Mouse (Mus musculus) embryo, embryonic 9.5 days (tissue): ENCODE data around the gene Lrrc1.

ENCODE experiments used
- DNase-seq: peaks from one replicate; pipeline ENCODE4 v3.0.0-alpha.2; 2017; ENCODE audit errors: extremely low spot score

Lrrc1 gene

DNA sequence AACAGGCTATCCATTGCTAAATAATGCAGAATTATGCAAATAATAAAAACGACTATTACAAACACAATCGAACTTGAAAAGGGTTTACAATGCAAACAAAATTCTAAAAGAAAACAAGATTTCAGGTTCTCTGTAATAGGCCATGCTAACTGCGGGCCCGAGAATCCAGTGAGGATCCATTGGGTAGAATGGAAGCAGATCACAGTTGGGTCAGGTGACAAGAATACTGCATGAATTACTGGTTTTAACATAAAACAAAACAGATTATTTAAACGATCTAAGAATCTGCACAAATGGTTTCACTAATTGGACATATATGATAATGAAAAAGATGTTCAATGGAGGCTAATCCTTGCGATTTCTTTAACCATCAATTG lies 42.5 kb downstream of the Lrrc1 start:
- no peak for DNase-seq

DNA sequence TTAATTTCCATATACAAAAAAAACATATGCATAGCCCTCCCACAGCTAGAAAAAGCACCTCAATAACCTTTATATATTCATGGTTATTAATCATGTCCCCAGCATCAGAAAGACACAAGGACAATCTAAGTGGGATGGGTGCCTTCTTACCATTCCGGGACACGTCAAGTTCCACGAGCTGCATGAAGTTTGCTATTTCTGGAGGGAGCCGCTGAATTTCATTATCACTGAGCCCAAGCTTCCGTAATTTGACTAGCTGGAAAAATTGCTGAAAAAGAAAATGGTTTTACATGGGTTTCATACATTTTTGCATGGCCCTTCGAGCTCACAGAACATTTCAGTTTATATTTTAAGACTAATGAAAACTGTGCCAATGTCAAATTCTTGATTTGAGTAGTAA lies 45.6 kb downstream of the Lrrc1 start:
- DNase-seq: no peak

DNA sequence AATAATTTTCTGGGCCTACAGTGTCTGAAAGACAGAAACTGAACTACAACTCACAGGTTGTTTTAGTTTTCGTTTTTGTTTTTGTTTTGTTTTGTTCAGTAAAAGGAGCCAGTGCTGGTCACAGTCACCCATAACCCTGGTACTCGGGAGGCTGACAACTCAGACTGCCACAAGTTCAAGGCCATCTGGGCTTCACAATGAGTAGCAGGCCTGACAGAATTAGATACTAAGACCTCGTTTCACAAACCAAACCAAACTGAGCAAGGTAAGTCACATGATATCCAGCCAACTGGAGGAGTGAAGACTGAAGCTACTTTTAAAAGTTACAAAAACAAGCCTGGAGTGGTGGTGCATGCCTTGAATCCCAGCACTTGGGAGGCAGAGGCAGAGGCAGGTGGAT lies 46.3 kb downstream of the Lrrc1 start:
- no peak for DNase-seq

DNA sequence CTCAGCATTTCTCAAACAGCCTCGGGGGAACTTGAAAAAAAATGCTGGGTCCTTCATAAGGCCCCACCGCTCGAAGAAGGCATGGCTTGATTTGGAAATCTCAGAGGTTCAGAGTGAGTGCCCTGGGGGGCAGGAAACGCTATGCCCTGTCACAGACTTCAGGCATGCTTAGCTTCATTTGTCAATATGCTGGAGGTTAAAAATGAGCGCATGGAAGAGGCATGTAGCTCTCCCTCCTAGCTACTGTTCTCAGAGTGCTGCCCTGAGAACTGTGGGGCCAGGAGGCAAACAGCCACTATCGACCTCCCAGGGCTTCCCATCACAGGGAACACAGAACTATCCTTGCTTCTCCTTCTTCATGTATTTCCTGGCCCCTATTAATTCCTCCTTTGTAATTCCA lies 47.5 kb downstream of the Lrrc1 start:
- DNase-seq: no peak

DNA sequence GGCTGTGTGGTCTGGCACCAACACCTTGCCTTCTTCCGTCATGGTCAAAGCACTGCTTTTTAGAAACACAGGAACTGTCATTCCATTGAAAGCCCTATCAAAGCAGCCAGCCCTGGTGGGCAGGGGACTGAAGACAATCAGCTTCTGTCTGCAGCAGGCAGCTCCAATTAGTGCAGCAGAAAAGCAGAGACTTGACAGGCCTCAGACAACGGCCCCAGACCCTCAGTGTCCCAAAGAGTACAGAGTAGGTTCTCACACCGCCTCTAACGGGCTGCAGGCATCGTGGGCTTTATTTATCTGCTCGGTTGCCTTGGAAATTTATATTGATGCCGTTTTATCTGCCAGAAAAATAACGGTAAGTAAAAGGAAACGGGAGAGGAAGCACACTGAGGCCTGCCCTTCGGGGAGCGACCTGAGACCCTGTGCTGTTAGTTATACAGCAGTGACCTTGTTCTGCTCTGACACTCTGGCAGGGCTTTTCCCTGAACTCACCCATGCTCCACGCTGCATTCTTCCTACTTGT lies 48.1 kb downstream of the Lrrc1 start:
- DNase-seq: peak; percentile 23

DNA sequence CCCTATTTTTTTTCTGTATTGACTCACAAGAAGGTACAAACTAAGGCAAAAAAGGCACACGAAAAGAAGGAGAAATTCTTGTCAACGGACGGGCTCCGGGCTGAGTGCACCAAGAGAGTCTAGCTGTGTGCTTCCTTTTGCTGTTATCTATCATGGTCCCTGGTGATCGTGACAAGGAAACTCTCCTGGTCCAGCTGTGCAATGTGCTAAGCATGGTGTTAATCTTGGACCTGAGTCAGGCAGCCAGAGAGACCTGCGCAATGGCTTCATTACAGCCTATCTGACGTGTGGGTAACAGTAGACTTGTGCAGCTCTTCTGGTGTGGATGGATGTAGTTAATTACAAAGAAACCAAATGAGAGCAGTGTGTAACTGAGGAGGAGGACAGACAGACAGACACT lies 50.4 kb downstream of the Lrrc1 start:
- DNase-seq: no peak

DNA sequence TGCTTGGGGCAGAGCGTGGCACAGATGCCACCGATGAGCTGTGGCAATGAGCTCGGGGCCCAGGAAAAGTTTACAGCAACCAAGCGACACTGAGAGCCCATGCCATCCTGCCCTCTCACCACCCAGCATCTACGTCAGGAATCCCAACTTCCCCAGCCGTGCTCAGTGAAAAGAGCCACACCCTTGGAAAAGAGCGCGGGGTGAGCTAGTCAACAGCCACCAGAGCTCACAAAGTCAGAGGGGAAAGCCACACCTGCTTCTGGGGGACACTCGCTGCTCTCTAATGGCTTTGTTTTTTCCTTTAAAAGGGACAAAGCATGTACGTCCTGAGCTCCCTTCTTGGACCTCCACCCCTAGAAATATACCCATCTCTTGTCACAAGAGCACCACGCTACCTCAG lies 56.1 kb downstream of the Lrrc1 start:
- no peak for DNase-seq

DNA sequence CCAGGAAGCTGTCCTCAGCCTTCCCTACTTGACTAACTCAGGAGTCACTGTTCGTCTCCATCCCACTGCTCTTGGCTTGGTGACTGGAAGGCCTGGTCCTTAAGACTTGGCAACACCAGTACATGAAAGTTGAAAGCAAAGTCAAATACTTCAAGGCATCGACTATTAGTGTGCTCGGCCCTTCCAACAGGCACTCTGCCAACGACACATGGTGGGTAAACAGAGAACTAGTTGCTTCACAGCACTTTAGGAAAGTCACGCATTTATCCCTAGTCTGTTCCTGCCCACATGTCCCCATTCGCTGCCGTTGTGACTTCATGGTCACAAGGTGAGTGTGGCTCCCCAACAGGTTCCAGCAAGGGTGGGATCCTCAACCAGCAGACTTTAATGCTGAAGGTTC lies 57.2 kb downstream of the Lrrc1 start:
- no peak for DNase-seq

DNA sequence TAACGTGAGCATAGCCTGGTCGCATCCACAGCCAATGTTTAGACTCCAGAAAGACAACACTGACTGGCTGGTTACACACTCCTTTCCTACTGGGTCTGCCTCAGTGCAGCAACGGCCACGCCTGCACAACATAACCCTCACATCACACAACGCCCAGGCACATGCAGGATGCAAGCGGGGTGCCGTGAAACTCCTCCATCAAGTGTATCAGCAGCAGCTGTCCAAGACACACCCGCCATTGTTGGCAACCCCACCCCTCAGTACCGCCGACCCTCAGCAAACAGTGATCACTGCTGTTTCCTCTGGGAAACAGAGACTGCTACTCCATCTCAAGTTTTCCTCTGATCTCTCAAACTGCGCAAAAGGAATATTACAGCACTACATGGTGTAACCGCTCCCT lies 58.8 kb downstream of the Lrrc1 start:
- DNase-seq: no peak

DNA sequence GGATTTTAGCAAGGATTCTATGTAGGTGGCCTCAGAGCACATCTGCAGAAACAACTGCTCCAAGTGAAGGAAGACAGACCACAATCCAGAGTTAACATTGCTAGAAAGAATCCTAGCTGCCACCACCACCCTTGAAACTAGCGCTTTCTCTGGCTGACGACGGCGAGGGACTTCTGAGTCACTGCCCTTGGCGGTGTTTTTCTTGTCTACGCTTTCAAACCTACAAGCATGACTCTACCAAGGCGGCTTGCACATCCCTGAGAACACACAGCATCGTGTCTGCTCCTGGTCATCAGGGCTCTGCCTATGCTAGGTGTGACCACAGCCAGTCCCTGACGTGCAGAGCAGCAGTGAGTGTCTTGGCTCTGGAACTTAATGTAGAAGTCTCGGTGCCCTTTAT lies 59.9 kb downstream of the Lrrc1 start:
- no peak for DNase-seq

DNA sequence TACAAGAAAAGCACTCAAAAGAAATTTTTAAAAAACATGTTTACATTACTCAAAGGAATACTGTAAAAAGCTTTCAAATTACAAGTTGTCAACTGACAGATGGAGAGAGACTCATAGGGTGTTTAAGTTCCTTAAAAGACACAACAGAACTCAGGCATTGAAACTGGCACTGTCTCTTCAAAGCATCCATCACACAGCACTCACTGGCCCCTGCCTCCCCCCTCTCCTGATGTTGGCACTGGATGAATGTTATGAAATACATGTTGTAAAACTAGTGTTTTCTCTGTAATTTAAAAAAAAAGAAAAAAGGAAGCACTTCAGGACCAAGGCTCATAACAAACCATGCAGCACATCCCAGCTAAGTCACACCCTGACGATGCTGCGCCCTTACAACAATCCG lies 61.1 kb downstream of the Lrrc1 start:
- no peak for DNase-seq

DNA sequence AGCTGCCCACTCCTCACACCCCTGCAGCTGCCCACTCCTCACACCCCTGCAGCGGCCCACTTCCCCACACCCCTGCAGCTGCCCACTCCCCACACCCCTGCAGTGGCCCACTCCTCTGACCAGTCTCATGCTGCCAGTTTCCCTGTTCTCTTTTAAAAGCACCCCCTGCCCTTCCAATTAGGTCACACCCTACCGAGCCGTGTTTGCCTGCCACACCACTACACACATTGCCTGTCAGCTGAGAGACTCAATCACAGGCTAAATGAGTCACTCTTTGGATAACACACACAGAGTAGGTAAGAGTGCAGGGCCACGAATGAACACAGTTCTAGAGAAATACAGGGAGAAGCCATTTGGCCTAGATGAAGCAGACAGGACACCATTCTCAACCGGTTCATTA lies 62.4 kb downstream of the Lrrc1 start:
- no peak for DNase-seq

DNA sequence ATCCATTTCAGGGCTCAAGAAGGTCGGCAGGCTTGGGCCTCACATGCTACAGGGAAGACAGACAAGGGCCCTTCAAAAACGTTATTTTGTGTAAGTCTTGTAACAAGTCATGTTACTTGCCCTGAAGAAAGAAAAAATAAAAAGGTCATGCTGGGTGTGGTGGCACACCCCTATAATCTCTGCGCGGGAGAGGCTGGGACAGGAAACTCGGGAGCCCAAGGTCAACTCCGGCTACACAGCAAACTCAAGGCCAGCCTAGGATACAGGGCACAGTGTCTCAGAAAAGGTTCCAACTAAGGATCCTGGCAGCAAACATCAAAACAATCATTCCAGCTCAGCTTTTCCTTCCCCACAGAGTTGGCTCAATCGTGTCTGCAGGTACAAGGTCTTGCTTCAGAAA lies 63.3 kb downstream of the Lrrc1 start:
- no peak for DNase-seq

DNA sequence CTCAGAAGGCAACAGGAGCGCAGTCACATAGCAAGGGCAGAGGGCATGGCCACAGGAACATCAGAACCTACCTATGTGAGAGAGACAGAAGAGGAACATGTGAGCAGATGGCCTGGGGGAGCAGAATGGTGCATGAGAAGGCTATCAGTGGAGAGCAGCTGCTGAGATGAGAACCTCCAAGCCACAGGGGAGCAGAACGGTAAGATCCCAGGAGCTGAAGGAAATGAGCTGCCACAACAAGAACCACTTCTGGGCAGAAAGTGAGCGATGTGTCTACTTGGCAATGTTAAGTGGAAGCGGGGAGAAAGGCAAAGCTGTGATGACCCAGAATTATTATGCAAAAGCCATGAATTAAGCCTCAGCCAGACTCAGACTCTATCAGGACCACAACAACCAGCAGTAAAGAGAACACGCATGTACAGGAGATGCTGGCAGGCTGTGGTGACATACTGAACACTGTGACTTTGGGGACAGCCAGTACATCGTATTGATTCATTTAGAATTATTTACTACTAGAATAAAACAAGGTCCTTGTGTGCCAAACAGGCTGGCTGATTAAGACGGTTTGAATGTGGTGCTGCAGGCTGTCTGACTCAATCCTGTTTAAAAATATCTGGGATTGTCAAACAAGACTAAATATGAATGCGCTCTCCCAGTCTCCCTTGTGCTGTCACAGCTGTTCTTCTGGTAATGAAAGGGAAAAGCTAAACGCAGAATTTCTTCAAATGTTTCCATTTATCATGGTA lies 63.9 kb downstream of the Lrrc1 start:
- no peak for DNase-seq

DNA sequence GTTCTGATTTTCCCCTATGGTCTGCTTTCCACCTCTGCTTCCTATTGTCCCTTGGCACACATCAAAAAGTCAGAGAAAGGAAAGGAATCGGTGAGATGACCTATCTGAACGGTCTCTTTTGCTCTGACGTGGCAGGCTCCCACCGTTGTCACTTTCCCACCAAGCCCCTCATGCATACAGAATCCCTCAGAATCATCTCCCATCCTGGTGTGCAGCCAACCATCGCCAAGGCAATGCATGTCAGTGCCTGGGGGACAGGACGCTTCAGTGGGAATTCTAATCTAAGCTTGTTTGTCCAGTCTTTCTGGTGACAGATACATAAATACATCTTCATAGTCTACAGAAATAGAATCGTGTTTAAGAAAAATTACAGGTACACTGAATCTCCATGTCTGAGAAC lies 64.7 kb downstream of the Lrrc1 start:
- DNase-seq: no peak

DNA sequence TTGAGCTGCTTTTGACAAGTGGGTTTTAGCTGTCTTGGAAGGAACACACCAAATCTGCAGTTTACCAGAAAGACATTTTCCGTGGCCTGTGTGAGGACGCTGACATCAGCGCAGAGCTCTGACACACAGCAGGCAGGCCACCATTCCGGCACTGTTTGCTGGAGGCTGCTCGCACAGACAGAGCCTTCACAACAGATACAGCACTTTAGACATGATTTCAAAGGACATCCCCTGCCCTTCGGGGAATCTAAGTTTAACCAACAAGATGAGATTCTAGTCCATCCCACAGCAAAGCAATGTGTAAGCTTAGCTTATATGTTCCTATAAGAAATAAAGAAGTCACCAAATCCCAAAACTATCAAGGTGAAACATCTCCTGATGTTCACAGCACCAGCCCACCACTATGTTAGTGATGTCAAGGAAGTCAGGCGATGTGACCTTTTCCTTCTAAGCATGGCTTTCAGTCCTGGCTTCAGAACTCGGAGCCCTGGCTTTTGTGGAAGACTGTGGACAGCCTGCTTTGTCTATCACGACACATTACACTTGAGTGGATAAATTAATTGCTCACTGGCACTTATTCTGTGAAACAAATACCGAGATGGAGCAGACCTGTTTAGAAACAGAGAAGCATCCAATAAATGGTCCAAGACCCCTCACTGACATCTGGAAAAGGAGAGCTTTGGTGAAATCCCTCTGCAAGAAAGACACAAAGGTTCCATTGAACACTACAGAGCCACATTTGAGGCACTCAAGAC lies 66.3 kb downstream of the Lrrc1 start:
- no peak for DNase-seq

DNA sequence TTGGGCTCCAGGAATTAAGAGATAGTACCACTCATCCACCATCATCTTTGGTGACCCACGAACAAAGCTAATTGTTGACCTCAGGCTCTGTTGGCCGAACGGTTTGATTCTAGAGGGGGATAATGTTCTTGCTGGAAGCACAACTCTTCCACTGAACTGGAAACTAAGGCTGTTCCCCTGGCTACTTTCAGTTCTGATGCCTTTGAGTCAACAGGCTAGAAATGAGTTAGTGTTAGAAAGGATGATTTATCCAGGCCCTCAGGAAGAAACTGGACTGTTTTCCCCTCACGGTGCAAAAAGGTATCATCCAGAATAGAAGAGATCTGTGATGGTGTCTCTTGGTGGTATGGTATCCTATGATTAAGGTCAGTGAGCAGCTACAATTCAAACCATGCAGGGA lies 70.1 kb downstream of the Lrrc1 start:
- DNase-seq: no peak

DNA sequence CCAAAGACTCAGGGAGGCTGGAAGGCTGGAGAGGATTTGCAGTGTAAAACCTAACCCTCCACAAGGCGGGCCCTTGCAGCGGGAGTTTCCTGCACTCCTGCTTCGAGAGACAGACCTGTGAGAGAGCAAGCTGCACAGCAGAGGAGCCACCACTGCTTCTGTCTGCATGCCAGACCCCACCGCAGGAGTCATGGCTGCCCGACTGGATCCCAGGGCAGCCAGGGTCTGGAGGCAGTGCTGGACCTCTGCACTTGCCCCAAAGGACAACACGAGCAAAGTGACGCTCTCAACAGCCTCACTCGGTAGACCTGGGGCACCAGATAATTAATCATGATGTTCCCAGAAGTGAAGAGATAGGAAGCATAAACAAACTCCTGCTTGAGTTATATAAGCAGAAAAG lies 72.1 kb downstream of the Lrrc1 start:
- no peak for DNase-seq

DNA sequence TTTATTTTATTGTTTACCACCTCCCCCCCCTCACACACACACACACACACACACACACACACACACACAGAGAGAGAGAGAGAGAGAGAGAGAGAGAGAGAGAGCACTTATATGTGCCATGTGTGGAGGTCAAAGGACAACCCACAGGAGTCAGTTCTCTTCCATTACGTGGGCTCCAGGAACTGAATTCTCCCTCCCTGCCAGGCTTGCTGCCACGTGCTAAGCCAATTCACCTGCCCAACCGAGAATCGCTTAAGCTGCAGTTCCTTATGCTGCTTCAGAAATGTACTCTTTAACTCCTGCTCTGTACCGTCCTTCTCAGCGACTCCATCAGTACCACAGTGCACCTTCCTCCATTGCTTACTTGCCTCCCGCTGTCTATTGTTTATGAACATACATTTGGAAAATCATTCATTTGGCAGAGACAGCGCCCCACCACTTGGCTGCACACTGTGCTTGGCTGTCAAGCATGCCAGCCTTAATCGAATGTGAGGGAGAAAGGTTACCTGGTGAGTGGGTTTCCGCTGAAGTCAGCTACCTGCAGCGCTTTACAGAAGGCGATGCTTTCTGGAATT lies 72.9 kb downstream of the Lrrc1 start:
- DNase-seq: no peak

DNA sequence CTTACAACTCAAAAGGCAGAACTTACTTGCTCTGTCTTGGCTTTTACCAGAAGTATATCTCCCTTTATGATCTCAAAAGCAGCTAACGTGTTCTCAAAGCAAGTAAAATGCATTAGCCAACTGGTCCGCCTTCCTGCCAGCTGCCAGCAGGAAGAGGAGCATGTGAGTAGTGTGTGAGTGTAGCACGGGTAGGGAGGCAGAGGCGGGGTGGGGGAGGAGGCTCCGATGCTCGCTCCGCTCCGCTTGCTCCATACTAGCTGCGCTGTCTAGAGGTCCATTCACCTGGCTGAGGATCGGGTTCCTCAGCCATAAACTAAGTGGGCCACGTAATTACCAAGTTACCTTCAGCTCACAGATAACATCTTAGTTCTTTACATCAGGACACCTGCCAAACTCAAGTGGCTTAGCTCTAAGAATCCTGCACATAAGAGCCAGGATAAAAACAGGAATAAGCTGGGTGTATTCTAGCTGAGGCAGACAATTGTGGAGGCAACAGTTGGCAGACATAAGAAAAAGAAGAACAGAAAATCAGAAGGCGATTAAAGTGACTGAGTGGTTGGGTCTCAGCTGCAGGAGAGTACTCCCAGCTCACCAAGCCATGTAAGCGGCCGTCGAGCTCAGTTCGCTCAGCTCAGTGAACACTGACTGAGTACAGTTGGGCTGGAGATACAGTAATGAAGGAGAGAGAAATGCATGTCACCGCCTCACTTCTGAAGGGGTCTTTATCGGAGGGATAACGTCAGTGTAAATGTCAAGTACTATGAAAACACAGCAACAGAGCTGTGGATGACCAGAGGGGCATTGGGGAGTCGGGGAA lies 74.7 kb downstream of the Lrrc1 start:
- no peak for DNase-seq

DNA sequence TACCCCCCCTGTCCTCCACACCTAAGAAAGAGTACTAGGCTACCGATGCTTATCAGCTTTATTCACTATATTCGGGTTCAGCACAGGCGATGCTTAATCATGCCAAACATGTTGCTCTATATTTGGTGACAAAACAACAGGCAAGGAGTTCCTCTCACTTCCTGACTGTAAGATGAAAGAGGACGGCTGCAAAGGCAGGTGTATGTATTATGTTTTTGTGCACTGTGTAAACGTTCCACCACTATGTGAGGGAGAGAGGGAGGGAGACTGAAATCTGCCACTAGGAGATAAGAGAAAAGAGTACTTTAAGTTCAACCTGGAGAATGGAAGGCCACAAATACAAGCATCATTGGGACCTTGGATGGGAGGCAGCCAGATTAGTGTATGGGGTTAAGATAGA lies 77.7 kb downstream of the Lrrc1 start:
- no peak for DNase-seq

DNA sequence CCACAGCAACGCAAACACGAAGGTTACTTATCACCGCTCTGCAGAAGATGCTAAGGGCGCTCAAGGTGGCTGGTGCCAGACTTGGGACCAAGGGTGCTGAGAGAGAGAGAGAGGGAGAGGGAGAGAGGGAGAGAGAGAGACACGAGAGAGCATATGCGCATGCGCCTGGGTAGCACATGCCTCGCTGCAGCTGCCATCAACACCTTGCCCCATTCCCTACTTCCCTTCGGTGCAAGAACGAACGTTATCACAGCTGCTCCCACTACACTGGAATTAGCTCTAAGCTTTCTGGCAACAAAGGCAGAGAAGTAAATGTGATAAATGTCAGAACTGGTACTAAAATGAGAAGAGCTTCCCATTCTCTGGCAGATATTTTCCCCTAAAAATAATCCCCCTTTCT lies 79.3 kb downstream of the Lrrc1 start:
- DNase-seq: no peak
